In genomic region chr9:112174407-112175357, GRCm38 (mm10) we compare ENCODE assay signal across 7 mouse cellular contexts.
DNase-seq lines count a peak whose midpoint lies in the region; ATAC-seq and TF ChIP-seq lines count a peak whose summit lies in the region.

No protein-coding gene starts in this region.

- no peaks in the 10 kb centered on the region for H3K36me3 ChIP-seq in lung, embryonic 16.5 days (ENCODE audit: control insufficient read depth, insufficient read depth, low read length)
- H3K36me3 ChIP-seq in lung, postnatal 0 days (ENCODE audit: insufficient read depth, low read length): no peaks in the 10 kb centered on the region
- no peaks in the 10 kb centered on the region for H3K36me3 ChIP-seq in liver, adult 2 months (ENCODE audit: control insufficient read depth, insufficient read depth, low read length)

- 12% methylated on average over 15 of the region's 15 CpGs for WGBS in lung, embryonic 16.5 days
- WGBS in lung, postnatal 0 days: 14% methylated on average over 15 of the region's 15 CpGs
- 37% methylated on average over 15 of the region's 15 CpGs for WGBS in liver, adult 2 months
- 10% methylated on average over 15 of the region's 15 CpGs for WGBS in olfactory bulb, adult 2 months
- 17% methylated on average over 15 of the region's 15 CpGs for WGBS in lung, adult 2 months

- H3K9me3 ChIP-seq in lung, embryonic 16.5 days (ENCODE audit: control insufficient read depth, low read length): no peaks in the 10 kb centered on the region
- H3K9me3 ChIP-seq in lung, postnatal 0 days (ENCODE audit: low read length): no peaks in the 10 kb centered on the region

- H3K4me3 ChIP-seq in lung, embryonic 16.5 days (ENCODE audit: low read length): no peak overlapping the region
- H3K4me3 ChIP-seq in lung, postnatal 0 days (ENCODE audit: low read depth, low read length): no peak overlapping the region
- H3K4me3 ChIP-seq in liver, adult 2 months (ENCODE audit: insufficient read depth, low read depth, low read length): no peak overlapping the region
- H3K4me3 ChIP-seq in olfactory bulb, adult 2 months (ENCODE audit: insufficient read depth, low read depth, low read length): no peak overlapping the region
- H3K4me3 ChIP-seq in lung, adult 2 months (replicated peaks; ENCODE audit: extremely low read depth, low read depth, low read length): no peak overlapping the region

- no peak overlapping the region for H3K9ac ChIP-seq in lung, embryonic 16.5 days (ENCODE audit: low read length)
- no peak overlapping the region for H3K9ac ChIP-seq in lung, postnatal 0 days (replicated peaks; ENCODE audit: low read depth)
- no peak overlapping the region for H3K9ac ChIP-seq in liver, adult 2 months (ENCODE audit: low read depth, low read length)

- ATAC-seq in lung, embryonic 16.5 days (ENCODE audit: low read depth): no peak
- ATAC-seq in lung, postnatal 0 days: no peak
- ATAC-seq in erythroid progenitor cell, adult 5-6 weeks (replicated peaks; ENCODE audit: low FRiP score, poor library complexity, severe bottlenecking): peak; percentile 70

- no peaks in the 10 kb centered on the region for H3K79me2 ChIP-seq in liver, adult 2 months (ENCODE audit: control insufficient read depth, insufficient read depth, low read length)

- no peak overlapping the region for H3K27ac ChIP-seq in lung, embryonic 16.5 days (ENCODE audit: low read length)
- H3K27ac ChIP-seq in lung, postnatal 0 days (ENCODE audit: low read length): no peak overlapping the region
- no peak overlapping the region for H3K27ac ChIP-seq in liver, adult 2 months (replicated peaks; ENCODE audit: insufficient read depth, low read depth, low read length)
- H3K27ac ChIP-seq in olfactory bulb, adult 2 months (ENCODE audit: insufficient read depth, low read depth, low read length): 0 out of 2 replicates have a peak overlapping the region, but pooled peaks have one; percentile 33

- no peaks in the 10 kb centered on the region for H3K4me1 ChIP-seq in lung, embryonic 16.5 days (replicated peaks; ENCODE audit: control insufficient read depth, insufficient read depth, low read length)
- no peaks in the 10 kb centered on the region for H3K4me1 ChIP-seq in lung, postnatal 0 days (ENCODE audit: insufficient read depth, low read depth, low read length)
- H3K4me1 ChIP-seq in liver, adult 2 months (ENCODE audit: control insufficient read depth, insufficient read depth, low read length): no peaks in the 10 kb centered on the region
- H3K4me1 ChIP-seq in olfactory bulb, adult 2 months (ENCODE audit: control insufficient read depth, insufficient read depth, low read length): peaks cover 4% of the 10 kb centered on the region
- H3K4me1 ChIP-seq in lung, adult 2 months (ENCODE audit: control insufficient read depth, insufficient read depth, low read length): no peaks in the 10 kb centered on the region

- TF ChIP-seq POLR2A in liver, adult 2 months (IDR thresholded peaks at IDR 0.05; ENCODE audit: extremely low read depth, insufficient read depth, low read length): no peak
- no peak for TF ChIP-seq POLR2A in olfactory bulb, adult 2 months (IDR thresholded peaks at IDR 0.05; ENCODE audit: insufficient read depth, low read depth, low read length)
- no peak for TF ChIP-seq POLR2A in lung, adult 2 months (IDR thresholded peaks at IDR 0.05; ENCODE audit: borderline replicate concordance, extremely low read depth, low read depth, low read length)

- no peak for DNase-seq in lung, postnatal 0 days (ENCODE audit: low spot score)
- peak; percentile 21 for DNase-seq in adrenal gland, postnatal 25 days
- peak; percentile 5 for DNase-seq in liver, adult 2 months (ENCODE audit: extremely low read depth, low read depth, low spot score)
- no peak for DNase-seq in lung, adult 2 months

- no peak for TF ChIP-seq EP300 in lung, postnatal 0 days (IDR thresholded peaks at IDR 0.05)

- TF ChIP-seq CTCF in lung, postnatal 0 days (IDR thresholded peaks at IDR 0.05): no peak
- no peak for TF ChIP-seq CTCF in liver, adult 2 months (IDR thresholded peaks at IDR 0.05; ENCODE audit: low read depth, low read length)
- no peak for TF ChIP-seq CTCF in olfactory bulb, adult 2 months (IDR thresholded peaks at IDR 0.05; ENCODE audit: insufficient read depth, low read depth, low read length)
- TF ChIP-seq CTCF in lung, adult 2 months (IDR thresholded peaks at IDR 0.05; ENCODE audit: insufficient read depth, low read length): no peak

- H3K27me3 ChIP-seq in lung, embryonic 16.5 days (ENCODE audit: control insufficient read depth, insufficient read depth, low read depth, low read length): no peaks in the 10 kb centered on the region; the same call in 1 of the 2 replicates
- H3K27me3 ChIP-seq in lung, postnatal 0 days (replicated peaks; ENCODE audit: insufficient read depth, low read length): no peaks in the 10 kb centered on the region
- no peaks in the 10 kb centered on the region for H3K27me3 ChIP-seq in liver, adult 2 months (ENCODE audit: control insufficient read depth, insufficient read depth, low read length)

- H3K4me2 ChIP-seq in lung, embryonic 16.5 days (ENCODE audit: low read depth, low read length): peak overlapping the region; percentile 9; the same call in 1 of the 2 replicates
- H3K4me2 ChIP-seq in lung, postnatal 0 days (replicated peaks; ENCODE audit: low read depth, low read length): no peak overlapping the region

Comparison
In these comparisons a context has a peak if more than half of its experiments do, and no peak if none do; other contexts are left out.
1. DNase-seq: peak in adrenal gland, postnatal 25 days (single experiment) and liver, adult 2 months (single experiment); none in lung, postnatal 0 days (single experiment) and lung, adult 2 months (single experiment).